Mouse (Mus musculus) intestine, postnatal 0 days (tissue): ENCODE results near the gene Zfp74. TPM values are rescaled to one million over a fixed set of nuclear protein-coding genes. Genes with fewer than 3 reads are reported as not detected.

Source experiments
- ATAC-seq: fragments of 200-750 bp; cut with Nextera tagmentation; 2 replicates; pipeline ENCODE4 v1.8.0; 2017; ENCODE audit warnings: mild to moderate bottlenecking, moderate TSS enrichment, moderate library complexity
- H3K27ac ChIP-seq: fragments of 300-500 bp; sonication (generic); 2 replicates; pipeline ENCODE4 v1.5.1; 2014; ENCODE audit warnings: mild to moderate bottlenecking, low read depth, low read length, moderate library complexity
- H3K27me3 ChIP-seq: fragments of 300-500 bp; sonication (generic); replicated peaks from 2 replicates; pipeline ENCODE4 v1.6.1; 2014; ENCODE audit warnings: low read length, mixed read lengths; ENCODE audit not compliant: control insufficient read depth, insufficient read depth
- H3K36me3 ChIP-seq: fragments of 300-500 bp; sonication (generic); 2 replicates; pipeline ENCODE4 v1.6.1; 2014; ENCODE audit warnings: mild to moderate bottlenecking, moderate library complexity; ENCODE audit not compliant: control insufficient read depth, insufficient read depth
- H3K4me1 ChIP-seq: fragments of 300-500 bp; sonication (generic); replicated peaks from 2 replicates; pipeline ENCODE4 v1.6.1; 2014; ENCODE audit warnings: antibody characterized with exemption, low read length, mixed read lengths; ENCODE audit not compliant: control insufficient read depth, insufficient read depth
- H3K4me2 ChIP-seq: fragments of 300-500 bp; sonication (generic); replicated peaks from 2 replicates; pipeline ENCODE4 v1.6.1; 2014; ENCODE audit warnings: low read depth, mild to moderate bottlenecking, moderate library complexity
- H3K4me3 ChIP-seq: fragments of 300-500 bp; sonication (generic); 2 replicates; pipeline ENCODE4 v1.5.1; 2014; ENCODE audit warnings: low read depth, low read length
- H3K9ac ChIP-seq: fragments of 300-500 bp; sonication (generic); 2 replicates; pipeline ENCODE4 v1.6.1; 2014; ENCODE audit warnings: mild to moderate bottlenecking, low read depth, low read length
- H3K9me3 ChIP-seq: fragments of 300-500 bp; sonication (generic); 2 replicates; pipeline ENCODE4 v1.6.1; 2016; ENCODE audit warnings: mixed run types; ENCODE audit not compliant: control insufficient read depth
- CTCF ChIP-seq: sonication (generic); IDR thresholded peaks from 2 replicates; pipeline ENCODE4 v1.5.1; 2016; ENCODE audit warnings: low read depth, mild to moderate bottlenecking, control low read depth, antibody characterized with exemption, moderate library complexity
- WGBS: fragments of 180-500 bp; shearing (Covaris S2); extraction: QIAGEN DNeasy Blood & Tissue Kit; methylation state at CpG from one replicate; pipeline ENCODE4 v1.1.7; 2014; 5-methylcytosine and 5-hydroxymethylcytosine counted together
- polyA plus RNA-seq: library from polyadenylated mRNA; unstranded; fragments of >200 nt; fragmentation: Nextera tagmentation; extraction: Ambion mirVana; gene quantifications from 2 replicates; pipeline ENCODE4 v1.2.1, GENCODE M21; 2015

The Zfp74 gene
- polyA plus RNA-seq, 1 experiment from 2014 or later, result 2.6 TPM

- WGBS, result 90% methylated on average over 11 of the region's 11 CpGs
- TF ChIP-seq CTCF, result no peak
- ATAC-seq, result no peak
- H3K4me2 ChIP-seq, result no peak overlapping the region
- H3K4me1 ChIP-seq, result no peaks in the 10 kb centered on the region
- no peak overlapping the region for H3K4me3 ChIP-seq
- no peak overlapping the region for H3K9ac ChIP-seq
- no peaks in the 10 kb centered on the region for H3K27me3 ChIP-seq
- H3K9me3 ChIP-seq, result no peaks in the 10 kb centered on the region
- H3K27ac ChIP-seq, result no peak overlapping the region
- H3K36me3 ChIP-seq, result peaks cover 6% of the 10 kb centered on the region; the same call in 1 of the 2 replicates
Measured at GRCm38 (mm10) chr7:29941027-29941426, 12.9 kb downstream of the Zfp74 start.

- H3K27ac ChIP-seq, result no peak overlapping the region
- no peak overlapping the region for H3K4me2 ChIP-seq
- H3K27me3 ChIP-seq, result no peaks in the 10 kb centered on the region
- no peak overlapping the region for H3K4me3 ChIP-seq
- 87% methylated on average over 6 of the region's 6 CpGs for WGBS
- H3K4me1 ChIP-seq, result no peaks in the 10 kb centered on the region
- no peak overlapping the region for H3K9ac ChIP-seq
- H3K9me3 ChIP-seq, result no peaks in the 10 kb centered on the region
- H3K36me3 ChIP-seq, result peaks cover 24% of the 10 kb centered on the region
- ATAC-seq, result no peak
- no peak for TF ChIP-seq CTCF
Measured at GRCm38 (mm10) chr7:29938856-29939255, 15.0 kb downstream of the Zfp74 start.

GRCm38 (mm10) chr7:29922780-29923179 is 31.1 kb downstream of the Zfp74 start:
- no peak for TF ChIP-seq CTCF
- H3K9me3 ChIP-seq, result no peaks in the 10 kb centered on the region
- no peak for ATAC-seq
- no peak overlapping the region for H3K9ac ChIP-seq
- no peaks in the 10 kb centered on the region for H3K4me1 ChIP-seq
- 68% methylated on average over 2 of the region's 2 CpGs for WGBS
- no peak overlapping the region for H3K4me3 ChIP-seq
- H3K27ac ChIP-seq, result no peak overlapping the region
- H3K27me3 ChIP-seq, result no peaks in the 10 kb centered on the region
- H3K4me2 ChIP-seq, result no peak overlapping the region
- H3K36me3 ChIP-seq, result no peaks in the 10 kb centered on the region

- 73% methylated on average over 6 of the region's 6 CpGs for WGBS
- Histone ChIP-seq H3K4me2 (no peak overlapping the region), H3K4me3 (no peak overlapping the region), H3K27ac (no peak overlapping the region), H3K36me3 (no peaks in the 10 kb centered on the region), H3K27me3 (no peaks in the 10 kb centered on the region), H3K9ac (no peak overlapping the region), H3K4me1 (no peaks in the 10 kb centered on the region), H3K9me3 (no peaks in the 10 kb centered on the region)
- ATAC-seq, result no peak
- no peak for TF ChIP-seq CTCF
Measured at GRCm38 (mm10) chr7:29921439-29922093, 32.3 kb downstream of the Zfp74 start.

GRCm38 (mm10) chr7:29918062-29918453 is 35.8 kb downstream of the Zfp74 start:
- no peak for ATAC-seq
- Histone ChIP-seq H3K36me3 (peaks cover 27% of the 10 kb centered on the region), H3K27me3 (no peaks in the 10 kb centered on the region), H3K4me1 (no peaks in the 10 kb centered on the region), H3K9me3 (no peaks in the 10 kb centered on the region), H3K4me2 (no peak overlapping the region), H3K4me3 (no peak overlapping the region), H3K27ac (no peak overlapping the region), H3K9ac (no peak overlapping the region)
- no peak for TF ChIP-seq CTCF
- 84% methylated on average over 4 of the region's 4 CpGs for WGBS

- Histone ChIP-seq H3K9me3 (no peaks in the 10 kb centered on the region), H3K4me1 (no peaks in the 10 kb centered on the region), H3K4me3 (no peak overlapping the region), H3K4me2 (no peak overlapping the region), H3K27me3 (no peaks in the 10 kb centered on the region), H3K27ac (no peak overlapping the region), H3K9ac (no peak overlapping the region), H3K36me3 (peaks cover 30% of the 10 kb centered on the region)
- 50% methylated on average over 6 of the region's 6 CpGs for WGBS
- no peak for TF ChIP-seq CTCF
- no peak for ATAC-seq
Measured at GRCm38 (mm10) chr7:29917371-29918061, 36.4 kb downstream of the Zfp74 start.
